Mouse (Mus musculus): ENCODE results near the gene Fgfr2. TPM values are rescaled to one million over a fixed set of nuclear protein-coding genes. Genes with fewer than 3 reads are reported as not detected.
"Not testable (repeated sequence)": the region's sequence is repeated elsewhere in the genome, so short reads cannot be mapped to it uniquely, and the experiment has no call there.

Gene Fgfr2
- polyA plus RNA-seq, 1 experiment from 2014 or later = 123 TPM

DNA sequence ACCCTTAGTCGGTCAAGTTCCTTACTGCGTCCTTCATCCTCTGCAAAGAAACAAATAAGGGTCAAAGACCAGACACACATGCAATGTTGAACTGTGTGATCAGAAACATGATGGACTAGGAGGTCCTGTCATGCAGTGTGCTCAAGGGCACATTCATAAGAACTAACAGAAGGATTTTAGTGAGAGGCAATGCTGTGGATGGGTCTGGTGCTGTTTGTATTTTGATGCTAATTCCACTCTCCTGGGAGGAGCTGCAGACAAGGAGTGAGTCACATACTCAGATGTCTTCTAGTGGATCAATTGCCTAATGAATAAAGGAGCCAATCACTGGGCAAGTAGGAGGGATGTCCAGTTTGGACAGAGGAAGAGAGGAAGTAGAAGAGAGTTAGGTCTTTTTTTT lies 2728.5 kb downstream of the Fgfr2 start:
- no peaks in the 10 kb centered on the region for H3K9me3 ChIP-seq
- no peaks in the 10 kb centered on the region for H3K4me1 ChIP-seq
- no peak overlapping the region for H3K4me3 ChIP-seq
- 91% methylated on average over 2 of the region's 2 CpGs for WGBS
- H3K27me3 ChIP-seq = no peaks in the 10 kb centered on the region
- ATAC-seq (ENCODE audit: low FRiP score, low read depth) = no peak
- H3K9ac ChIP-seq = no peak overlapping the region
- H3K4me2 ChIP-seq (replicated peaks) = no peak overlapping the region
- H3K27ac ChIP-seq = no peak overlapping the region
- H3K36me3 ChIP-seq = peaks cover 23% of the 10 kb centered on the region

GRCm38 (mm10) chr7:130390060-130390459 lies 2733.1 kb downstream of the Fgfr2 start:
- H3K27ac ChIP-seq; H3K4me2 ChIP-seq (replicated peaks); H3K9ac ChIP-seq; H3K4me3 ChIP-seq; H3K27me3 ChIP-seq; ATAC-seq (ENCODE audit: low FRiP score, low read depth); H3K9me3 ChIP-seq; H3K4me1 ChIP-seq: not testable (repeated sequence)
- H3K36me3 ChIP-seq = peaks cover 36% of the 10 kb centered on the region
- 83% methylated on average over 1 of the region's 1 CpGs for WGBS

GRCm38 (mm10) chr7:130386308-130386707 lies 2736.8 kb downstream of the Fgfr2 start:
- H3K4me2 ChIP-seq (replicated peaks) = no peak overlapping the region
- H3K4me1 ChIP-seq = no peaks in the 10 kb centered on the region; the same call in 1 of the 2 replicates
- H3K9ac ChIP-seq = no peak overlapping the region
- no peak overlapping the region for H3K4me3 ChIP-seq
- peaks cover 5% of the 10 kb centered on the region; the same call in 1 of the 2 replicates for H3K9me3 ChIP-seq
- H3K36me3 ChIP-seq = peaks cover 13% of the 10 kb centered on the region
- WGBS = 73% methylated on average over 3 of the region's 3 CpGs
- ATAC-seq (ENCODE audit: low FRiP score, low read depth) = no peak
- no peaks in the 10 kb centered on the region for H3K27me3 ChIP-seq
- H3K27ac ChIP-seq = no peak overlapping the region

DNA sequence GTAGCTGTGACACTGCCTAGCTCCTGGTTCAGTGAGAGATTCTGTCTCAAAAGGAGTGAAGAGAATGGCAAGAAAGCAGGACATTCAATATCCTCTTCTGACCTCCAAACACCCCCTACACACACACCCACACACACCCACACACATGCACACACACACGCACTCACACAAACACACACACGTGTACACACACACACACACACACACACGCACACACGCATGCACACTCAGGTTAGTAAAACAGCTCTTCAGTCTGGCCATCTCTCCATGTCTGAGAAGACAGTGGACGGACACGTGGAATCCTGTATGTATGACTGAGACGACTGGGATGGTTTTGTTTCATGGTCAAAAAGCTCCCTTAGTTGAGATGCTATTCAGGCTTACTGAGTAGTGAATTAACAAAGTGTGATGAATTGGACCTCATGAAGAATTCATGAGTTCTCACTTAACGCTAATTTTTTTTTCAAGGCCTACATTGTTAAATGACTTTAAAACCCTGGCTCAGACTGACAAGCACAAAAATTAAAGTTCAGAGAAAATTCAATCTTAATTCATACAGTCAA lies 2737.3 kb downstream of the Fgfr2 start:
- ATAC-seq (ENCODE audit: low FRiP score, low read depth) = no peak
- H3K27ac ChIP-seq = no peak overlapping the region
- no peak overlapping the region for H3K4me2 ChIP-seq (replicated peaks)
- H3K9ac ChIP-seq = no peak overlapping the region
- H3K4me1 ChIP-seq = no peaks in the 10 kb centered on the region; the same call in 1 of the 2 replicates
- WGBS = 90% methylated on average over 8 of the region's 8 CpGs
- no peaks in the 10 kb centered on the region for H3K27me3 ChIP-seq
- peaks cover 13% of the 10 kb centered on the region for H3K36me3 ChIP-seq
- peaks cover 5% of the 10 kb centered on the region; the same call in 1 of the 2 replicates for H3K9me3 ChIP-seq
- H3K4me3 ChIP-seq = no peak overlapping the region

DNA sequence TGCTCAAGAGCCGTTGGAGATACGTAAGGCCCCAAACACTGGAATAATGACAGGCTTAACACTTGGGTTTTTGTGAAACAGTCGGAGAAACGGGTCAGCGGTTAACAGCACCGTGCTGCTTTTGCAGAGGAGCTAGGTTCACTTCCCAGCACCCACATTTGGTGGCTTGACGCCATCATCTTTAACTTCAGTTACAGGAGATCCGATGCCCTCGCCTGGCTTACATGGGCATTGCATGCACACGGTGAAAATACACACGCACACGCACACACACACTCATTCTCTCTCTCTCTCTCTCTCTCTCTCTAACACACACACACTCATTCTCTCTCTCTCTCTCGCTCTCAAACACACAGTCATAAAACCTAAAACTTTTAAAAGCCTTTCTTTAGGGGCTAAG lies 2741.0 kb downstream of the Fgfr2 start:
- Histone ChIP-seq H3K36me3 (peaks cover 3% of the 10 kb centered on the region), H3K9me3 (peaks cover 5% of the 10 kb centered on the region; the same call in 1 of the 2 replicates), H3K27me3 (no peaks in the 10 kb centered on the region), H3K9ac (no peak overlapping the region), H3K27ac (no peak overlapping the region), H3K4me1 (peaks cover 6% of the 10 kb centered on the region; the same call in 1 of the 2 replicates), H3K4me3 (no peak overlapping the region), H3K4me2 (replicated peaks) (no peak overlapping the region)
- WGBS = 92% methylated on average over 13 of the region's 13 CpGs
- ATAC-seq (ENCODE audit: low FRiP score, low read depth) = no peak

- Histone ChIP-seq H3K27me3 (no peaks in the 10 kb centered on the region), H3K36me3 (no peaks in the 10 kb centered on the region), H3K4me2 (replicated peaks) (no peak overlapping the region), H3K4me1 (peaks cover 6% of the 10 kb centered on the region; the same call in 1 of the 2 replicates), H3K4me3 (no peak overlapping the region), H3K9me3 (peaks cover 5% of the 10 kb centered on the region; the same call in 1 of the 2 replicates), H3K9ac (no peak overlapping the region), H3K27ac (no peak overlapping the region)
- 75% methylated on average over 8 of the region's 8 CpGs for WGBS
- no peak for ATAC-seq (ENCODE audit: low FRiP score, low read depth)
Measured at GRCm38 (mm10) chr7:130381387-130381951, 2741.7 kb downstream of the Fgfr2 start.

- ATAC-seq (ENCODE audit: low FRiP score, low read depth) = no peak
- 81% methylated on average over 8 of the region's 8 CpGs for WGBS
- H3K4me3 ChIP-seq = no peak overlapping the region
- H3K9ac ChIP-seq = no peak overlapping the region
- peaks cover 5% of the 10 kb centered on the region; the same call in 1 of the 2 replicates for H3K9me3 ChIP-seq
- no peaks in the 10 kb centered on the region for H3K36me3 ChIP-seq
- H3K27ac ChIP-seq = no peak overlapping the region
- H3K27me3 ChIP-seq = no peaks in the 10 kb centered on the region
- no peak overlapping the region for H3K4me2 ChIP-seq (replicated peaks)
- H3K4me1 ChIP-seq = peaks cover 6% of the 10 kb centered on the region; the same call in 1 of the 2 replicates
Measured at GRCm38 (mm10) chr7:130380769-130381355, 2742.3 kb downstream of the Fgfr2 start.

DNA sequence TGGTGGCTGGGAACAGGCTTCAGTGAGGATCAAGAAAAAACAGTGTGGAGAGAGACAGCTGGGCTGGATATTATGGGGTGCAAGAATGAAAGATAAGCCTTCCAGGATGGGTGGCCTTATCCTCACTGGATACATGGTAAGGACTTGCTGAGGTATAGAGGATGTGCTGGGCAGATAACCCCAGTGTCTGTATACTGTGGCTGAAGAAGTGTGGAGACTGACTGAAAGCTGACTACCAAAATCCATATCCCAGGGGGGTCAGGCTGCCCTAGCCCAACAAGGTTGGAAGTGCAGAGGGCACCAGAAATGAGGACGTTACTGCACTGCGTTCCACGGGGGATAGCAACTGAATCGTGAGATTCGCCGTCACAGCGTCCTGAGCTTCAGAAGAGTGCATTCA lies 2742.8 kb downstream of the Fgfr2 start:
- Histone ChIP-seq H3K4me3 (no peak overlapping the region), H3K27me3 (no peaks in the 10 kb centered on the region), H3K36me3 (no peaks in the 10 kb centered on the region), H3K9me3 (peaks cover 5% of the 10 kb centered on the region; the same call in 1 of the 2 replicates), H3K4me1 (peaks cover 6% of the 10 kb centered on the region; the same call in 1 of the 2 replicates), H3K4me2 (replicated peaks) (no peak overlapping the region), H3K27ac (no peak overlapping the region), H3K9ac (no peak overlapping the region)
- WGBS = 94% methylated on average over 7 of the region's 7 CpGs
- ATAC-seq (ENCODE audit: low FRiP score, low read depth) = no peak

DNA sequence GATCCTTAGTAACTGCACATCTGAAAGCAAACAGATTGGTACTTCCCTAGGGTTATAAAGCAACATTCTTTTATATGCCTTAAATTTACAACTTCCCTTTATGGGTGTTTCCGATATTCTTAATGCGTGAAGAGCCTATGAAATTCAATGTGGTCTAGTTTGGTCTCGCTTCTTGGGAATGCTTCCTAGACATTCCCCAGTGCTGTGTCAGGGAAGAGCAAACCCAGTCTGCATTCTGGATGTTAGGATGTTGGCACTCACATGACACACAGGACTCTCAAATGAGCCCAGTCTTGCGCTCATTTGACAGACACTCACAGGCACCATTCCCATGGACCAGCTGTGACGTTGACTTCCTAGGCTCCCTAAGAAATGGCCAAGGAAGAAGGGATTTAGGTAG lies 2743.3 kb downstream of the Fgfr2 start:
- no peak for ATAC-seq (ENCODE audit: low FRiP score, low read depth)
- H3K9ac ChIP-seq = no peak overlapping the region
- H3K4me2 ChIP-seq (replicated peaks) = no peak overlapping the region
- 84% methylated on average over 5 of the region's 5 CpGs for WGBS
- H3K36me3 ChIP-seq = no peaks in the 10 kb centered on the region
- no peak overlapping the region for H3K27ac ChIP-seq
- no peak overlapping the region for H3K4me3 ChIP-seq
- peaks cover 5% of the 10 kb centered on the region; the same call in 1 of the 2 replicates for H3K9me3 ChIP-seq
- H3K4me1 ChIP-seq = peaks cover 6% of the 10 kb centered on the region; the same call in 1 of the 2 replicates
- no peaks in the 10 kb centered on the region for H3K27me3 ChIP-seq

- no peak overlapping the region for H3K9ac ChIP-seq
- WGBS = 74% methylated on average over 3 of the region's 3 CpGs
- H3K36me3 ChIP-seq = no peaks in the 10 kb centered on the region
- H3K4me2 ChIP-seq (replicated peaks) = no peak overlapping the region
- H3K9me3 ChIP-seq = peaks cover 5% of the 10 kb centered on the region; the same call in 1 of the 2 replicates
- ATAC-seq (ENCODE audit: low FRiP score, low read depth) = no peak
- H3K4me3 ChIP-seq = no peak overlapping the region
- H3K27ac ChIP-seq = no peak overlapping the region
- no peaks in the 10 kb centered on the region for H3K27me3 ChIP-seq
- H3K4me1 ChIP-seq = peaks cover 10% of the 10 kb centered on the region
Measured at GRCm38 (mm10) chr7:130378308-130378707, 2744.8 kb downstream of the Fgfr2 start.

GRCm38 (mm10) chr7:130374311-130374710 lies 2748.8 kb downstream of the Fgfr2 start:
- Histone ChIP-seq H3K4me1 (peaks cover 7% of the 10 kb centered on the region; the same call in 1 of the 2 replicates), H3K9ac (no peak overlapping the region), H3K4me3 (no peak overlapping the region), H3K27ac (no peak overlapping the region), H3K9me3 (no peaks in the 10 kb centered on the region), H3K36me3 (no peaks in the 10 kb centered on the region), H3K27me3 (no peaks in the 10 kb centered on the region), H3K4me2 (replicated peaks) (no peak overlapping the region)
- 80% methylated on average over 9 of the region's 9 CpGs for WGBS
- no peak for ATAC-seq (ENCODE audit: low FRiP score, low read depth)

DNA sequence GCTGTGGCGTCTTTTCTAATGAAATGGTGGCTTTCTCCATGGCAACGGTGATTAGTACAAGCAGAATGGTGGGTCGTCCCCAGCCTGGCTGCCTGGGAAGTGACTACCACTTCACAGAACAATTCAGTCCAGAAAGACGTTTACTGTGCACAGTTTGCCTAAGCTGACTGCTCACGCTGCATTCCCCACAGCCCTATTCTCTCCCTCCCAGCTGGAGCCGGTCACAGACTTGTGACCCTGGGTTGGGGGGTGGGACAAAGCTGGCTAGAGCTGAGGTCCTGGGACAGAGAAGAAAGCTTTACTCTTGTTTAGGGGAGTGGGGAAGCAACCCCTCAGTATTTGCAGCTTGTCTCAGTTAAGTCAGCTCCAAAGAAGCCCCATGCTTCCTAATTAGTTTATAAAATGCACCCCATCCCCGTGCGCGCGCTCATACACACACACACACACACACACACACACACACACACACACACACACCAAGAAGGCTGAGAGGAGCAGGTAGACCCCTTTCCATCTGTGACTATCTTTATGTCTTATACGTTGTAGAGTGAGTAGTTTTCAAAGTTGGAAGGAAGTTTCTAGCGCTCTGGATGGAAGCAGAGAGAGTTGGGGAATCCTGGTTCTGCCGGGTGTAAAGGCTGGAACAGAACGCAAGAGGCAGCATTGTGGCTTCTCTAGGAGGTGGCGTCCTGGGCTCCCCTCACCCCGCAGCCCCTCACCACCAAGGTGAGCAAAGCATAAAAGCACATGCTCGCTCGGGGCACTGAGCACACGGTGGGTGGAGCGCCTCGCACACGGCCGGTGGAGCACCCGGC lies 2754.1 kb downstream of the Fgfr2 start:
- no peak overlapping the region for H3K4me3 ChIP-seq
- peak; percentile 11; the same call in 1 of the 2 replicates for ATAC-seq (ENCODE audit: low FRiP score, low read depth)
- 48% methylated on average over 24 of the region's 24 CpGs for WGBS

More for the DNA sequence above, 2754.1 kb downstream of the Fgfr2 start:
- H3K9ac ChIP-seq = no peak overlapping the region
- no peaks in the 10 kb centered on the region for H3K27me3 ChIP-seq
- no peaks in the 10 kb centered on the region for H3K36me3 ChIP-seq
- H3K4me2 ChIP-seq (replicated peaks) = peak overlapping the region; percentile 35
- peaks cover 4% of the 10 kb centered on the region; the same call in 1 of the 2 replicates for H3K9me3 ChIP-seq
- H3K27ac ChIP-seq = no peak overlapping the region
- H3K4me1 ChIP-seq = peaks cover 25% of the 10 kb centered on the region
